32 mouse cellular contexts compared by ENCODE assay signal in the genomic region with DNA sequence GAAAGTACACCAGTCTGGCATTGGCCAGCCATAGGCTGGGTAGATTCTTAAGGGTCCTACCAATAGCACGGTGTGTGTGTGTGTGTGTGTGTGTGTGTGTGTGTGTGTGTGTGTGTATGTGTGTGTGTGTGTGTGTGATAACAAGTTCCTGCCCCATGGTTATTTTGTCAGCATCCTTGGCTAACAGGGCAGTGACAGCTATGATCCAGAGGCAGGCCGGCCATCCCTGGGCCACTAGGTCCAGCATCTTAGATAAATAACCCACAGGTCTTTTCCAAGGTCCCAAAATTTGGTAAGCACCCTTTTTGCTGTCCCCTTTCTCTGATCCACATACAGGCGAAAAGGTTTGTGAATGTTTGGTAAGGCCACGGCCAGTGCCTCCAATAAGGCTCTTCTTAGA. TPM values are rescaled to one million over a fixed set of nuclear protein-coding genes. Genes with fewer than 3 reads are reported as not detected.
"Had no signal": no experiment of that assay in that cellular context is flagged by ENCODE, and none has a peak within 500 bp of the region (broad histone marks: within the 10 kb centered on the region; RNA-seq: fewer than 3 reads in every experiment).

No protein-coding gene starts in this region.

- H3K9me3 ChIP-seq: heart, embryonic 12.5 days; heart, embryonic 13.5 days; heart, embryonic 15.5 days; hindbrain, embryonic 10.5 days; hindbrain, embryonic 12.5 days; hindbrain, embryonic 13.5 days; hindbrain, embryonic 15.5 days; intestine, embryonic 15.5 days; kidney, embryonic 15.5 days had no signal

- H3K27ac ChIP-seq: heart, embryonic 13.5 days; heart, embryonic 15.5 days; hindbrain, embryonic 10.5 days; hindbrain, embryonic 12.5 days; hindbrain, embryonic 13.5 days; hindbrain, embryonic 14.5 days; hindbrain, embryonic 15.5 days; hindbrain, postnatal 0 days; intestine, embryonic 15.5 days; kidney, embryonic 15.5 days; kidney, postnatal 0 days; layer of hippocampus, adult 2 months; left cerebral cortex, adult 2 months had no signal

- H3K4me1 ChIP-seq: heart, embryonic 13.5 days; heart, embryonic 15.5 days; hindbrain, embryonic 10.5 days; hindbrain, embryonic 12.5 days; hindbrain, embryonic 13.5 days; hindbrain, embryonic 15.5 days; intestine, embryonic 15.5 days; kidney, embryonic 15.5 days had no signal

- H3K27me3 ChIP-seq: heart, embryonic 12.5 days; heart, embryonic 13.5 days; heart, embryonic 15.5 days; hindbrain, embryonic 12.5 days; hindbrain, embryonic 13.5 days; hindbrain, embryonic 15.5 days; intestine, embryonic 15.5 days; kidney, embryonic 15.5 days had no signal

- H3K4me3 ChIP-seq: heart, embryonic 12.5 days; heart, embryonic 13.5 days; heart, embryonic 15.5 days; hindbrain, embryonic 10.5 days; hindbrain, embryonic 12.5 days; hindbrain, embryonic 13.5 days; hindbrain, embryonic 15.5 days; intestine, embryonic 15.5 days; kidney, embryonic 15.5 days; layer of hippocampus, adult 2 months; left cerebral cortex, adult 2 months had no signal

- H3K36me3 ChIP-seq: heart, embryonic 12.5 days; heart, embryonic 13.5 days; heart, embryonic 15.5 days; hindbrain, embryonic 10.5 days; hindbrain, embryonic 12.5 days; hindbrain, embryonic 13.5 days; hindbrain, embryonic 15.5 days; intestine, embryonic 15.5 days; kidney, embryonic 15.5 days had no signal

- DNase-seq: heart, postnatal 10 days; heart, postnatal 36 days; heart, postnatal 4 days; kidney, adult 11 months; kidney, adult 18-20 months; kidney, adult 2 months; kidney, adult 8-10 months; kidney, adult 9 months; kidney, postnatal 10 days; kidney, postnatal 14 days; kidney, postnatal 25 days; kidney, postnatal 36 days; kidney, postnatal 4 days; layer of hippocampus, adult 9-11 months; layer of hippocampus, postnatal 36 days had no signal

RNA-seq across cellular contexts. Expression of a gene that starts 49.6 kb away (rescaled TPM):
- total RNA-seq: hematopoietic stem cell, adult 5-6 weeks had no signal
- polyA plus RNA-seq: hindbrain, embryonic 10.5 days; inflammation-experienced regulatory T-cells, adult 6 months; intestine, embryonic 14.5 days had no signal
